Mouse (Mus musculus): ENCODE measurements around the gene Uqcrc1.

Uqcrc1 gene

GRCm38 (mm10) chr9:108936418-108937364 is at the start of gene Uqcrc1:
TSS of gene Uqcrc1 (plus strand) at chr9:108936633.
- DNase-seq (ENCODE audit: low spot score): peak; percentile 88

- DNase-seq (ENCODE audit: low spot score): no peak
These were observed 24.1 kb upstream of the Uqcrc1 start for GRCm38 (mm10) chr9:108912308-108912707.

- DNase-seq (ENCODE audit: low spot score): no peak
These were observed 23.3 kb upstream of the Uqcrc1 start for GRCm38 (mm10) chr9:108913161-108913560.

- no peak for DNase-seq (ENCODE audit: low spot score)
These were observed 22.8 kb upstream of the Uqcrc1 start for GRCm38 (mm10) chr9:108913621-108914020.

GRCm38 (mm10) chr9:108914491-108914890 is 21.9 kb upstream of the Uqcrc1 start, which contains the start of gene Tmem89:
TSS of gene Tmem89 (plus strand) at chr9:108914619.
- DNase-seq (ENCODE audit: low spot score): peak; percentile 44

GRCm38 (mm10) chr9:108925897-108926296 is 10.5 kb upstream of the Uqcrc1 start:
- no peak for DNase-seq (ENCODE audit: low spot score)

- DNase-seq (ENCODE audit: low spot score): no peak
These were observed 8.0 kb upstream of the Uqcrc1 start for GRCm38 (mm10) chr9:108928424-108928823.

- DNase-seq (ENCODE audit: low spot score): no peak
These were observed 442 bp upstream of the Uqcrc1 start for GRCm38 (mm10) chr9:108935991-108936390.

- DNase-seq (ENCODE audit: low spot score): no peak
These were observed 8.7 kb downstream of the Uqcrc1 start for GRCm38 (mm10) chr9:108945111-108945510.

GRCm38 (mm10) chr9:108945608-108946007 is 9.2 kb downstream of the Uqcrc1 start:
- no peak for DNase-seq (ENCODE audit: low spot score)

GRCm38 (mm10) chr9:108949231-108949966 is 13.0 kb downstream of the Uqcrc1 start:
- DNase-seq (ENCODE audit: low spot score): no peak

GRCm38 (mm10) chr9:108949967-108950728 is 13.7 kb downstream of the Uqcrc1 start:
- no peak for DNase-seq (ENCODE audit: low spot score)

- DNase-seq (ENCODE audit: low spot score): no peak
These were observed 16.7 kb downstream of the Uqcrc1 start, which contains the start of gene Col7a1 for GRCm38 (mm10) chr9:108953081-108953636. TSS of gene Col7a1 (plus strand) at chr9:108953586.

- no peak for DNase-seq (ENCODE audit: low spot score)
These were observed 18.8 kb downstream of the Uqcrc1 start for GRCm38 (mm10) chr9:108955241-108955640.

GRCm38 (mm10) chr9:108955846-108956245 is 19.4 kb downstream of the Uqcrc1 start:
- no peak for DNase-seq (ENCODE audit: low spot score)

- no peak for DNase-seq (ENCODE audit: low spot score)
These were observed 27.1 kb downstream of the Uqcrc1 start for GRCm38 (mm10) chr9:108963577-108963976.

- DNase-seq (ENCODE audit: low spot score): no peak
These were observed 27.9 kb downstream of the Uqcrc1 start for GRCm38 (mm10) chr9:108964338-108964737.

- DNase-seq (ENCODE audit: low spot score): no peak
These were observed 34.2 kb downstream of the Uqcrc1 start for GRCm38 (mm10) chr9:108970623-108971022.

GRCm38 (mm10) chr9:108976483-108976882 is 40.0 kb downstream of the Uqcrc1 start:
- DNase-seq (ENCODE audit: low spot score): no peak

GRCm38 (mm10) chr9:108977966-108978365 is 41.5 kb downstream of the Uqcrc1 start:
- no peak for DNase-seq (ENCODE audit: low spot score)

- DNase-seq (ENCODE audit: low spot score): no peak
These were observed 46.1 kb downstream of the Uqcrc1 start for GRCm38 (mm10) chr9:108982498-108982897.

GRCm38 (mm10) chr9:108983209-108983608 is 46.8 kb downstream of the Uqcrc1 start:
- DNase-seq (ENCODE audit: low spot score): no peak
